Mouse (Mus musculus): Measurements from ENCODE around the gene Rhobtb3. TPM values are rescaled to one million over a fixed set of nuclear protein-coding genes. Genes with fewer than 3 reads are reported as not detected.
"Not testable (repeated sequence)": the region's sequence is repeated elsewhere in the genome, so short reads cannot be mapped to it uniquely, and the experiment has no call there.

Rhobtb3 gene
- polyA plus RNA-seq, 1 experiment: 0.61 TPM

- H3K4me1 ChIP-seq (replicated peaks; ENCODE audit: control insufficient read depth, insufficient read depth, low read length): peaks cover 5% of the 10 kb centered on the region; the same call in 1 of the 2 replicates
- no peak overlapping the region for H3K27ac ChIP-seq (ENCODE audit: control insufficient read depth, insufficient read depth, low read length)
- H3K36me3 ChIP-seq (ENCODE audit: control insufficient read depth, insufficient read depth, low read length): no peaks in the 10 kb centered on the region
- no peak for DNase-seq
- no peaks in the 10 kb centered on the region for H3K27me3 ChIP-seq (ENCODE audit: control insufficient read depth, insufficient read depth, low read length)
- 83% methylated on average over 5 of the region's 5 CpGs for WGBS
- TF ChIP-seq CTCF (IDR thresholded peaks at IDR 0.05; ENCODE audit: borderline replicate concordance, control insufficient read depth, extremely low read depth, insufficient read depth, low read length, poor library complexity) (no peak), POLR2A (IDR thresholded peaks at IDR 0.05; ENCODE audit: control insufficient read depth, extremely low read depth, insufficient read depth, low read length, poor library complexity) (no peak)
- H3K4me3 ChIP-seq (ENCODE audit: control insufficient read depth, insufficient read depth, low read length): no peak overlapping the region
Observed at GRCm38 (mm10) chr13:75824611-75825319, 119.0 kb downstream of the Rhobtb3 start.

GRCm38 (mm10) chr13:75823201-75823600 is 120.5 kb downstream of the Rhobtb3 start:
- WGBS: 89% methylated on average over 9 of the region's 9 CpGs
- peaks cover 5% of the 10 kb centered on the region; the same call in 1 of the 2 replicates for H3K4me1 ChIP-seq (replicated peaks; ENCODE audit: control insufficient read depth, insufficient read depth, low read length)
- H3K4me3 ChIP-seq (ENCODE audit: control insufficient read depth, insufficient read depth, low read length): no peak overlapping the region
- no peaks in the 10 kb centered on the region for H3K36me3 ChIP-seq (ENCODE audit: control insufficient read depth, insufficient read depth, low read length)
- TF ChIP-seq CTCF (IDR thresholded peaks at IDR 0.05; ENCODE audit: borderline replicate concordance, control insufficient read depth, extremely low read depth, insufficient read depth, low read length, poor library complexity) (no peak), POLR2A (IDR thresholded peaks at IDR 0.05; ENCODE audit: control insufficient read depth, extremely low read depth, insufficient read depth, low read length, poor library complexity) (no peak)
- H3K27ac ChIP-seq (ENCODE audit: control insufficient read depth, insufficient read depth, low read length): no peak overlapping the region
- no peak for DNase-seq
- H3K27me3 ChIP-seq (ENCODE audit: control insufficient read depth, insufficient read depth, low read length): no peaks in the 10 kb centered on the region

- not testable (repeated sequence) for H3K4me1 ChIP-seq (replicated peaks; ENCODE audit: control insufficient read depth, insufficient read depth, low read length); H3K27ac ChIP-seq (ENCODE audit: control insufficient read depth, insufficient read depth, low read length); H3K27me3 ChIP-seq (ENCODE audit: control insufficient read depth, insufficient read depth, low read length); H3K4me3 ChIP-seq (ENCODE audit: control insufficient read depth, insufficient read depth, low read length); H3K36me3 ChIP-seq (ENCODE audit: control insufficient read depth, insufficient read depth, low read length); DNase-seq
- 98% methylated on average over 4 of the region's 4 CpGs for WGBS
Observed at GRCm38 (mm10) chr13:75822366-75822765, 121.4 kb downstream of the Rhobtb3 start.

- no peak for DNase-seq
- peaks cover 2% of the 10 kb centered on the region; the same call in 1 of the 2 replicates for H3K4me1 ChIP-seq (replicated peaks; ENCODE audit: control insufficient read depth, insufficient read depth, low read length)
Observed at GRCm38 (mm10) chr13:75819898-75820297, 123.8 kb downstream of the Rhobtb3 start.

More at GRCm38 (mm10) chr13:75819898-75820297, 123.8 kb downstream of the Rhobtb3 start:
- H3K27me3 ChIP-seq (ENCODE audit: control insufficient read depth, insufficient read depth, low read length): no peaks in the 10 kb centered on the region
- H3K27ac ChIP-seq (ENCODE audit: control insufficient read depth, insufficient read depth, low read length): no peak overlapping the region
- TF ChIP-seq POLR2A (IDR thresholded peaks at IDR 0.05; ENCODE audit: control insufficient read depth, extremely low read depth, insufficient read depth, low read length, poor library complexity) (no peak), CTCF (IDR thresholded peaks at IDR 0.05; ENCODE audit: borderline replicate concordance, control insufficient read depth, extremely low read depth, insufficient read depth, low read length, poor library complexity) (no peak)
- H3K4me3 ChIP-seq (ENCODE audit: control insufficient read depth, insufficient read depth, low read length): no peak overlapping the region
- H3K36me3 ChIP-seq (ENCODE audit: control insufficient read depth, insufficient read depth, low read length): no peaks in the 10 kb centered on the region

Other genes starting within 250 kb of the Rhobtb3 start
- 2.0 and 2.2 TPM in 2 replicates for gene Ell2, start 237.2 kb downstream of the Rhobtb3 start, polyA plus RNA-seq (2012; rRNA removed)
- gene Glrx, start 104.1 kb downstream of the Rhobtb3 start, polyA plus RNA-seq (2012; rRNA removed): 19.4 and 31.9 TPM in 2 replicates
- gene Spata9, start 23.2 kb upstream of the Rhobtb3 start, polyA plus RNA-seq (2012; rRNA removed): not detected in 2 replicates
- 7.1 and 7.4 TPM in 2 replicates for gene Rfesd, start 74.8 kb upstream of the Rhobtb3 start, polyA plus RNA-seq (2012; rRNA removed)
- gene Gpr150, start 113.1 kb upstream of the Rhobtb3 start, polyA plus RNA-seq (2012; rRNA removed): 0.18 and 0.36 TPM in 2 replicates
- 3.0 and 3.3 TPM in 2 replicates for gene Arsk, start 154.7 kb upstream of the Rhobtb3 start, polyA plus RNA-seq (2012; rRNA removed)
- 8.1 and 8.5 TPM in 2 replicates for gene Ttc37, start 154.8 kb upstream of the Rhobtb3 start, polyA plus RNA-seq (2012; rRNA removed)

Measured in thymus, adult 2 months (tissue).